Mouse (Mus musculus): ENCODE data around the gene Rmnd5b. TPM values are rescaled to one million over a fixed set of nuclear protein-coding genes. Genes with fewer than 3 reads are reported as not detected.

Rmnd5b gene
- polyA plus RNA-seq, 1 experiment, result 36.0 TPM

Other genes starting within 250 kb of the Rmnd5b start
- gene Phykpl, start 51.1 kb downstream of the Rmnd5b start, polyA plus RNA-seq (2012; rRNA removed), result 14.2 and 24.8 TPM in 2 replicates
- gene Hnrnpab, start 29.0 kb downstream of the Rmnd5b start, polyA plus RNA-seq (2012; rRNA removed), result 144 and 192 TPM in 2 replicates
- gene Nhp2, start 16.2 kb downstream of the Rmnd5b start, polyA plus RNA-seq (2012; rRNA removed), result 69.0 and 81.4 TPM in 2 replicates
- 4.0 and 5.2 TPM in 2 replicates for gene N4bp3, start 14.9 kb upstream of the Rmnd5b start, polyA plus RNA-seq (2012; rRNA removed)
- gene D930048N14Rik, start 15.1 kb upstream of the Rmnd5b start, polyA plus RNA-seq (2012; rRNA removed), result 2.9 and 3.7 TPM in 2 replicates
- 15.4 and 16.7 TPM in 2 replicates for gene 0610009B22Rik, start 53.0 kb upstream of the Rmnd5b start, polyA plus RNA-seq (2012; rRNA removed)
- gene Sec24a, start 127.7 kb upstream of the Rmnd5b start, polyA plus RNA-seq (2012; rRNA removed), result 13.2 and 43.8 TPM in 2 replicates
- gene Sar1b, start 127.8 kb upstream of the Rmnd5b start, polyA plus RNA-seq (2012; rRNA removed), result 40.5 and 63.0 TPM in 2 replicates
- 7.5 and 8.5 TPM in 2 replicates for gene Jade2, start 221.8 kb upstream of the Rmnd5b start, polyA plus RNA-seq (2012; rRNA removed)

All from large intestine, adult 2 months (tissue).